Mouse (Mus musculus): ENCODE results near the gene Igf1. TPM values are rescaled to one million over a fixed set of nuclear protein-coding genes. Genes with fewer than 3 reads are reported as not detected.

The Igf1 gene
- total and polyA plus RNA-seq, 3 experiments, result not detected

- Histone ChIP-seq H3K36me3 (ENCODE audit: control insufficient read depth in 1 of 2, insufficient read depth in 2 of 2, low read length in 2 of 2) (no peaks in the 10 kb centered on the region), H3K9ac (ENCODE audit: control insufficient read depth, low read depth, low read length, poor library complexity, severe bottlenecking) (no peak overlapping the region), H3K4me3 (ENCODE audit: control insufficient read depth in 1 of 2, insufficient read depth in 1 of 2, low read depth in 2 of 2, low read length in 2 of 2) (no peak overlapping the region), H3K4me1 (ENCODE audit: control insufficient read depth in 1 of 2, insufficient read depth in 2 of 2, low read length in 2 of 2) (no peaks in the 10 kb centered on the region), H3K27ac (ENCODE audit: control insufficient read depth, low read depth, low read length) (no peak overlapping the region), H3K27me3 (ENCODE audit: control insufficient read depth in 1 of 2, insufficient read depth in 2 of 2, low read length in 2 of 2) (no peaks in the 10 kb centered on the region), H3K9me3 (replicated peaks; ENCODE audit: insufficient read depth, low read length) (no peaks in the 10 kb centered on the region), H3K79me2 (ENCODE audit: control insufficient read depth, insufficient read depth, low read length, poor library complexity) (no peaks in the 10 kb centered on the region)
- no peak for DNase-seq (ENCODE audit: low read depth, low spot score)
- no peak for TF ChIP-seq ZMIZ1 (IDR thresholded peaks at IDR 0.05; ENCODE audit: low read depth, low read length)
- TF ChIP-seq CHD2 (IDR thresholded peaks at IDR 0.05; ENCODE audit: low read length), result no peak
- TF ChIP-seq E2F4 (IDR thresholded peaks at IDR 0.05; ENCODE audit: borderline replicate concordance, low read depth, low read length), result no peak
- TF ChIP-seq ELF1 (IDR thresholded peaks at IDR 0.05; ENCODE audit: low read depth, low read length), result no peak
- no peak for TF ChIP-seq TBP (IDR thresholded peaks at IDR 0.05; ENCODE audit: low read depth, low read length)
- no peak for TF ChIP-seq GATA1 (IDR thresholded peaks at IDR 0.05; ENCODE audit: low read depth, low read length)
- no peak for TF ChIP-seq SMC3 (IDR thresholded peaks at IDR 0.05; ENCODE audit: low read depth, low read length)
- TF ChIP-seq NELFE (IDR thresholded peaks at IDR 0.05; ENCODE audit: low read depth, low read length), result no peak
- no peak for TF ChIP-seq POLR2AphosphoS5 (IDR thresholded peaks at IDR 0.05; ENCODE audit: borderline replicate concordance, low read depth, low read length)
- TF ChIP-seq BHLHE40 (IDR thresholded peaks at IDR 0.05; ENCODE audit: borderline replicate concordance, low read depth, low read length), result no peak
- TF ChIP-seq MYC (IDR thresholded peaks at IDR 0.05; ENCODE audit: low read depth, low read length), result no peak
- no peak for TF ChIP-seq USF1 (IDR thresholded peaks at IDR 0.05; ENCODE audit: low read depth, low read length)
- no peak for TF ChIP-seq ETS1 (IDR thresholded peaks at IDR 0.05; ENCODE audit: low read depth, low read length)
- no peak for TF ChIP-seq HCFC1 (IDR thresholded peaks at IDR 0.05; ENCODE audit: low read depth, low read length)
- no peak for TF ChIP-seq TCF12 (IDR thresholded peaks at IDR 0.05; ENCODE audit: low read depth, low read length)
- TF ChIP-seq CHD1 (IDR thresholded peaks at IDR 0.05; ENCODE audit: low read depth, low read length), result no peak
- no peak for TF ChIP-seq RCOR1 (IDR thresholded peaks at IDR 0.05; ENCODE audit: low read depth, low read length)
- TF ChIP-seq NRF1 (IDR thresholded peaks at IDR 0.05; ENCODE audit: insufficient read depth, low read depth, low read length, poor library complexity, severe bottlenecking), result no peak
- TF ChIP-seq ZNF384 (IDR thresholded peaks at IDR 0.05; ENCODE audit: low read depth, low read length), result no peak
- no peak for TF ChIP-seq MXI1 (IDR thresholded peaks at IDR 0.05; ENCODE audit: low read depth, low read length)
These were observed 27.4 kb upstream of the Igf1 start for GRCm38 (mm10) chr10:87830639-87831038.

DNA sequence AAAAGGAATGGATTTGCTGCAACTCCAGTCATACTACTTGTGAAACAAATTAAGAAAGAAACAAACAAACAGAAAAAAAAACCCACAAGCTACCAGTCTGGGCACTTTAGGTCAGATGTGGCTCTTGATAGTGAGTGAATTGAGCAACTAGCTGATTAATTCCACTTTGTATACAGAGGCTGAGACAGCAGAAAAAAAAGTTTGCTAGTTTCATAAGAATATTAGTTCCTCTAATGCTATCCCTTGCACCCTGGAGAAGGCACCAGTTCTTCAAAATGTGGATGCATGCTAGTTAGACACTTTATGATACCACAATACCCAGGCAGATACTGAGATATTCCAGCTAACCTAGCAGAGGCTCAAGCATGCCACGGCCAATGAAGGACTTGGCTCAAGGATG lies 26.0 kb upstream of the Igf1 start:
- Histone ChIP-seq H3K9me3 (replicated peaks; ENCODE audit: insufficient read depth, low read length) (no peaks in the 10 kb centered on the region), H3K36me3 (ENCODE audit: control insufficient read depth in 1 of 2, insufficient read depth in 2 of 2, low read length in 2 of 2) (no peaks in the 10 kb centered on the region), H3K27me3 (ENCODE audit: control insufficient read depth in 1 of 2, insufficient read depth in 2 of 2, low read length in 2 of 2) (no peaks in the 10 kb centered on the region), H3K79me2 (ENCODE audit: control insufficient read depth, insufficient read depth, low read length, poor library complexity) (no peaks in the 10 kb centered on the region), H3K9ac (ENCODE audit: control insufficient read depth, low read depth, low read length, poor library complexity, severe bottlenecking) (no peak overlapping the region), H3K4me1 (ENCODE audit: control insufficient read depth in 1 of 2, insufficient read depth in 2 of 2, low read length in 2 of 2) (no peaks in the 10 kb centered on the region), H3K4me3 (ENCODE audit: control insufficient read depth in 1 of 2, insufficient read depth in 1 of 2, low read depth in 2 of 2, low read length in 2 of 2) (no peak overlapping the region), H3K27ac (ENCODE audit: control insufficient read depth, low read depth, low read length) (no peak overlapping the region)
- TF ChIP-seq MXI1 (IDR thresholded peaks at IDR 0.05; ENCODE audit: low read depth, low read length) (no peak), MAX (IDR thresholded peaks at IDR 0.05; ENCODE audit: low read length) (no peak), CTCF (IDR thresholded peaks at IDR 0.05 in 2 of 3, conservative IDR thresholded peaks at IDR 0.05 in 1 of 3; ENCODE audit: control insufficient read depth in 1 of 3, insufficient read depth in 1 of 3, low read depth in 2 of 3, low read length in 3 of 3, poor library complexity in 1 of 3, severe bottlenecking in 1 of 3) (no peak), RCOR1 (IDR thresholded peaks at IDR 0.05; ENCODE audit: low read depth, low read length) (no peak), TCF12 (IDR thresholded peaks at IDR 0.05; ENCODE audit: low read depth, low read length) (no peak), ZKSCAN1 (IDR thresholded peaks at IDR 0.05; ENCODE audit: low read depth, low read length) (no peak)
- DNase-seq (ENCODE audit: low read depth, low spot score), result no peak
